Mouse (Mus musculus) heart, embryonic 15.5 days (tissue): Measurements from ENCODE around the gene Dennd1a. TPM values are rescaled to one million over a fixed set of nuclear protein-coding genes. Genes with fewer than 3 reads are reported as not detected.

Source experiments
- ATAC-seq: fragments of 200-750 bp; cut with Nextera tagmentation; replicated peaks from 2 replicates; pipeline ENCODE4 v1.8.0; 2017; ENCODE audit warnings: low read depth, moderate TSS enrichment; ENCODE audit not compliant: insufficient number of reproducible peaks, insufficient read depth, low FRiP score
- H3K27ac ChIP-seq: fragments of 300-500 bp; sonication (generic); 2 replicates; pipeline ENCODE4 v1.5.1; 2015; ENCODE audit warnings: mild to moderate bottlenecking, inconsistent platforms
- H3K27me3 ChIP-seq: fragments of 300-500 bp; sonication (generic); 2 replicates; pipeline ENCODE4 v1.6.1; 2015; ENCODE audit warnings: inconsistent platforms
- H3K36me3 ChIP-seq: fragments of 300-500 bp; sonication (generic); 2 replicates; pipeline ENCODE4 v1.6.1; 2015; ENCODE audit warnings: mild to moderate bottlenecking, inconsistent platforms
- H3K4me1 ChIP-seq: fragments of 300-500 bp; sonication (generic); replicated peaks from 2 replicates; pipeline ENCODE4 v1.6.1; 2015; ENCODE audit warnings: inconsistent platforms
- H3K4me2 ChIP-seq: fragments of 300-500 bp; sonication (generic); 2 replicates; pipeline ENCODE4 v1.6.1; 2015; ENCODE audit warnings: inconsistent platforms, mild to moderate bottlenecking, moderate library complexity
- H3K4me3 ChIP-seq: fragments of 300-500 bp; sonication (generic); 2 replicates; pipeline ENCODE4 v1.5.1; 2015; ENCODE audit warnings: mild to moderate bottlenecking, inconsistent platforms
- H3K9ac ChIP-seq: fragments of 300-500 bp; sonication (generic); 2 replicates; pipeline ENCODE4 v1.6.1; 2015; ENCODE audit warnings: mild to moderate bottlenecking, inconsistent platforms
- H3K9me3 ChIP-seq: fragments of 300-500 bp; sonication (generic); replicated peaks from 2 replicates; pipeline ENCODE4 v1.6.1; 2016; ENCODE audit warnings: inconsistent platforms
- WGBS: fragments of 180-500 bp; shearing (Covaris S2); methylation state at CpG from one replicate; pipeline ENCODE4 v1.1.7; 2015; ENCODE audit warnings: mixed read lengths; 5-methylcytosine and 5-hydroxymethylcytosine counted together
- microRNA-seq: library from miRNA; unstranded; fragments of <30 nt; microRNA quantifications from one replicate; pipeline ENCODE4, GENCODE M21; 2016
- polyA plus RNA-seq: library from polyadenylated mRNA; unstranded; fragments of >200 nt; fragmentation: Nextera tagmentation; extraction: Ambion mirVana; gene quantifications from 2 replicates; pipeline ENCODE4 v1.2.1, GENCODE M21; 2015

Gene Dennd1a
- polyA plus RNA-seq, 1 experiment from 2014 or later, result 10.5 TPM

DNA sequence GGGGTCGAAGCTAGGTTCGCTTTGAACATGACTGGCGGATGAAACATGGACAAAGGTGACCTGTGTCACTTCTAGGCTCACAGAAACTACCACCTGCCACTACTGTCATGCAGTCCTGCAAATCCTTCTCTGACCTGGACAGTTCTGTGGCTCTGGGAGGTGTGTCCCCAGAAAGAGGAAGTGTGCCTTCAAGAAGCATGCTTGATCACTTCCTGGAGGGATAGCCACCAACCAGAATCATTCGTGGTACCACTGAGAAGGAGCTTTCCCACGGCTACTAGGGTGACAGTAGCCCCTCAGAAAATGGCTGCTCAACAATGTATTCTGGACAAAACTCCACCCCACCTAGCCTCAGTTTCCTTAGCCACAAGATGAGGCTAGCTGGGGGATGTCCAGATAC is 530.2 kb downstream of the Dennd1a start:
- H3K9ac ChIP-seq, result no peak overlapping the region
- no peak for ATAC-seq
- 75% methylated on average over 5 of the region's 5 CpGs for WGBS

DNA sequence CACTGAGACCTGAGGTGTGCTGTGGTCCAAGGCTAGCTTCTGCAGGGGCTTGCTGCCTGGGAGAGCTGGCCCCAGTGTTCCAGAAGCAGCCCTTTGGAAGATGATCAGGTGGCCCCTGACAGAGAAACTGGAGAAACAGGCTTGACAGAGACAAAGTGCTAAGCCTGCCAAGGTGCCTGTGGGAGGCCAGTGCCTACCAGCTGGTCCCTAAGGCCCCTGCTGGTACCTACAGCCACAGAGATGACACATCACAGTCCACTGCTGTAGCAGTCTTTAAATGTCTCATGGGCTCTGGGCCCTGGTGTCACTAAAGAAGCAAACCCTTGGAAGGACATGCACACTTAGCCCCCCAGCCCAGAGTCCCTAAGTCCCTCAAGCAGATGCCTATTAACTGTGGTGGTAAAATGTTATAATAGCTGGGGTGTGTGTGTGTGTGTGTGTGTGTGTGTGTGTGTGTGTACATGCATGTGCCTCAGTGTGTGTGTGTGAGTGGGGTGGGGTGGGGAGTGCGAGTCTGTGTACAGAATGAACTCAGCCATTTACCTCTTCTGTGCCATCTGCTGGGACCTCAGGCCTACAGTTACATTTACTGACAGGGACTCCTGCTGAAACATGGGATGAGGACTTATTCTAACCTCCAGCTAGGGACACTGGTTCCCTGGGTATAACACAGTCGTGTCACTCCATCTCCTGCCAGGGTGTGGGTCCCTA is 530.8 kb downstream of the Dennd1a start:
- no peak for ATAC-seq
- Histone ChIP-seq H3K9me3 (no peaks in the 10 kb centered on the region), H3K36me3 (no peaks in the 10 kb centered on the region), H3K9ac (no peak overlapping the region), H3K4me1 (peaks cover 17% of the 10 kb centered on the region), H3K27me3 (no peaks in the 10 kb centered on the region), H3K4me2 (no peak overlapping the region), H3K27ac (no peak overlapping the region), H3K4me3 (no peak overlapping the region)
- WGBS, result 82% methylated on average over 2 of the region's 2 CpGs

More for the DNA sequence above, 530.2 kb downstream of the Dennd1a start:
- Histone ChIP-seq H3K27ac (no peak overlapping the region), H3K4me1 (peaks cover 17% of the 10 kb centered on the region), H3K27me3 (no peaks in the 10 kb centered on the region), H3K36me3 (no peaks in the 10 kb centered on the region), H3K9me3 (no peaks in the 10 kb centered on the region), H3K4me2 (no peak overlapping the region), H3K4me3 (no peak overlapping the region)

GRCm38 (mm10) chr2:37751114-37751513 is 536.1 kb downstream of the Dennd1a start:
- Histone ChIP-seq H3K4me3 (no peak overlapping the region), H3K9me3 (no peaks in the 10 kb centered on the region), H3K4me2 (no peak overlapping the region), H3K4me1 (peaks cover 17% of the 10 kb centered on the region), H3K36me3 (no peaks in the 10 kb centered on the region), H3K27me3 (no peaks in the 10 kb centered on the region), H3K9ac (no peak overlapping the region), H3K27ac (no peak overlapping the region)
- no peak for ATAC-seq
- 88% methylated on average over 1 of the region's 1 CpGs for WGBS

DNA sequence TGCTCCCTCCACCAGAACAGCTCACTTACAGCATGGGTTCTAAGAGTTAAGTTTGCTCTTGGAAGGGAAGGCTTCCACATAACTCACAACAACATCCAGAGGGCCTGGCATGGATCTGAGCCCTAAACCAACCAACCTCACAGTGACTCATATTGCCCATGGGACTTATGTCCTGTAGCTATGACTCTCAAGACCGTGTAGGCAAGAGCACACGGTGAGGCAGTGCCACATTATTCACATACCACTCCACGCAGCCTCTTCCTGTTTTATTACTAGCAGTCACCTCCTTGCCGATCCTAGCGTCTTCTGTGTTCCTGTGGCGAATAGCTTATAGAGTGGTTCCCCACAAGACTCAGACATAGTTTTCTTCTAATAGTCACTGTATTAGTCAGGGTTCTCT is 537.9 kb downstream of the Dennd1a start:
- Histone ChIP-seq H3K4me3 (no peak overlapping the region), H3K9ac (no peak overlapping the region), H3K27ac (0 out of 2 replicates have a peak overlapping the region, but pooled peaks have one; percentile 68), H3K4me2 (no peak overlapping the region), H3K27me3 (no peaks in the 10 kb centered on the region), H3K4me1 (peaks cover 17% of the 10 kb centered on the region), H3K36me3 (no peaks in the 10 kb centered on the region), H3K9me3 (no peaks in the 10 kb centered on the region)
- ATAC-seq, result no peak
- WGBS, result 31% methylated on average over 6 of the region's 6 CpGs

Small RNAs within 50 kb of the gene (microRNA-seq; reads per million reads assigned to microRNA genes)
- not detected for gene Gm44455

Other genes starting within 250 kb of the Dennd1a start
- gene Lhx2, start 51.9 kb upstream of the Dennd1a start, polyA plus RNA-seq, result 0.05 TPM in 1 of 2 replicates, not detected in the other
- 60.8 and 71.4 TPM in 2 replicates for gene Nek6, start 224.3 kb upstream of the Dennd1a start, polyA plus RNA-seq